Mouse (Mus musculus) midbrain, embryonic 14.5 days (tissue): Measurements from ENCODE around the gene Foxo3. TPM values are rescaled to one million over a fixed set of nuclear protein-coding genes. Genes with fewer than 3 reads are reported as not detected.

Source experiments
- ATAC-seq: fragments of 200-750 bp; cut with Nextera tagmentation; 2 replicates; pipeline ENCODE4 v1.8.0; 2017; ENCODE audit warnings: moderate number of reproducible peaks, moderate library complexity; ENCODE audit not compliant: low FRiP score, low TSS enrichment
- DNase-seq: peaks from one replicate; pipeline ENCODE4 v3.0.0-alpha.2; 2015
- H3K27ac ChIP-seq: fragments of 300-500 bp; sonication (generic); replicated peaks from 2 replicates; pipeline ENCODE4 v1.5.1; 2014; ENCODE audit warnings: mild to moderate bottlenecking, low read depth, low read length, moderate library complexity
- H3K27me3 ChIP-seq: fragments of 300-500 bp; sonication (generic); 2 replicates; pipeline ENCODE4 v1.6.1; 2014; ENCODE audit warnings: low read length, control low read depth, mixed read lengths; ENCODE audit not compliant: control insufficient read depth, insufficient read depth
- H3K36me3 ChIP-seq: fragments of 300-500 bp; sonication (generic); 2 replicates; pipeline ENCODE4 v1.6.1; 2014; ENCODE audit warnings: low read length, control low read depth; ENCODE audit not compliant: control insufficient read depth, insufficient read depth
- H3K4me1 ChIP-seq: fragments of 300-500 bp; sonication (generic); 2 replicates; pipeline ENCODE4 v1.6.1; 2014; ENCODE audit warnings: mild to moderate bottlenecking, antibody characterized with exemption, low read length, control low read depth; ENCODE audit not compliant: control insufficient read depth, insufficient read depth
- H3K4me2 ChIP-seq: fragments of 300-500 bp; sonication (generic); 2 replicates; pipeline ENCODE4 v1.6.1; 2014; ENCODE audit warnings: mild to moderate bottlenecking, low read length, moderate library complexity
- H3K4me3 ChIP-seq: fragments of 300-500 bp; sonication (generic); replicated peaks from 2 replicates; pipeline ENCODE4 v1.5.1; 2014; ENCODE audit warnings: low read depth, low read length
- H3K9ac ChIP-seq: fragments of 300-500 bp; sonication (generic); replicated peaks from 2 replicates; pipeline ENCODE4 v1.6.1; 2014; ENCODE audit warnings: mild to moderate bottlenecking, low read length, moderate library complexity
- H3K9me3 ChIP-seq: fragments of 300-500 bp; sonication (generic); 2 replicates; pipeline ENCODE4 v1.6.1; 2016; ENCODE audit warnings: low read length, control low read depth, mixed read lengths; ENCODE audit not compliant: control insufficient read depth
- WGBS: fragments of 180-500 bp; shearing (Covaris S2); extraction: QIAGEN DNeasy Blood & Tissue Kit; methylation state at CpG from one replicate; pipeline ENCODE4 v1.1.7; 2014; 5-methylcytosine and 5-hydroxymethylcytosine counted together
- polyA plus RNA-seq: library from polyadenylated mRNA; unstranded; fragments of >200 nt; fragmentation: Nextera tagmentation; extraction: Ambion mirVana; gene quantifications from 2 replicates; pipeline ENCODE4 v1.2.1, GENCODE M21; 2014

The Foxo3 gene
- polyA plus RNA-seq, 1 experiment from 2014 or later = 6.0 TPM

GRCm38 (mm10) chr10:42220418-42220952 lies 56.1 kb downstream of the Foxo3 start:
- Histone ChIP-seq H3K27me3 (no peaks in the 10 kb centered on the region), H3K4me2 (no peak overlapping the region), H3K27ac (no peak overlapping the region), H3K9ac (no peak overlapping the region), H3K4me1 (0 out of 2 replicates have a peak, but pooled peaks cover 3% of the 10 kb centered on the region), H3K36me3 (no peaks in the 10 kb centered on the region), H3K9me3 (no peaks in the 10 kb centered on the region), H3K4me3 (no peak overlapping the region)
- ATAC-seq (no peak), DNase-seq (no peak)
- 82% methylated on average over 5 of the region's 5 CpGs for WGBS

- DNase-seq = no peak
- H3K27me3 ChIP-seq = no peaks in the 10 kb centered on the region
- 95% methylated on average over 7 of the region's 7 CpGs for WGBS
- H3K27ac ChIP-seq = no peak overlapping the region
- H3K36me3 ChIP-seq = no peaks in the 10 kb centered on the region
- H3K4me1 ChIP-seq = no peaks in the 10 kb centered on the region; the same call in 1 of the 2 replicates
- no peaks in the 10 kb centered on the region for H3K9me3 ChIP-seq
- no peak overlapping the region for H3K4me2 ChIP-seq
- no peak overlapping the region for H3K9ac ChIP-seq
- H3K4me3 ChIP-seq = no peak overlapping the region
- ATAC-seq = no peak
Observed at GRCm38 (mm10) chr10:42211407-42211806, 65.1 kb downstream of the Foxo3 start.

DNA sequence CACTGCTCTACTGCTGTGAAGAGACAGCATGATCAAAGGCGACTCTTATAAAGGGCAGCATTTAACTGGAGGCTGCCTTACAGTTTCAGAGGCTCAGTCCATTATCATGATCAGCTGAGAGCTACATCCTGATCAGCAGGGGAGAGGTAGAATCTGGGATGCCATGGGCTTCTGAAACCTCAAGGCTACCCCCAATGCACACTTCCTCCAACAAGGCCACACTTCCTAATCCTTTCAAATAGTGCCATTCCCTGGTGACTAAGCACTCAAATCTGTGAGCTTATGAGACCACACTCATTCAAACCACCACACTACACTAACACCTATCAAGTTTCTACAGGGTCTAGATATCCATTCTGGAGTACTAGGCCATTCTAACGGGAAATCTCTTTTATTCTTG lies 65.9 kb downstream of the Foxo3 start:
- DNase-seq (no peak), ATAC-seq (no peak)
- 78% methylated on average over 2 of the region's 2 CpGs for WGBS
- no peak overlapping the region for H3K4me3 ChIP-seq
- H3K27me3 ChIP-seq = no peaks in the 10 kb centered on the region
- no peak overlapping the region for H3K27ac ChIP-seq
- H3K4me2 ChIP-seq = no peak overlapping the region
- H3K9me3 ChIP-seq = no peaks in the 10 kb centered on the region
- H3K9ac ChIP-seq = no peak overlapping the region
- H3K36me3 ChIP-seq = no peaks in the 10 kb centered on the region
- H3K4me1 ChIP-seq = no peaks in the 10 kb centered on the region; the same call in 1 of the 2 replicates

GRCm38 (mm10) chr10:42209809-42210208 lies 66.7 kb downstream of the Foxo3 start:
- ATAC-seq (no peak), DNase-seq (no peak)
- Histone ChIP-seq H3K9ac (no peak overlapping the region), H3K4me1 (no peaks in the 10 kb centered on the region; the same call in 1 of the 2 replicates), H3K36me3 (no peaks in the 10 kb centered on the region), H3K27me3 (no peaks in the 10 kb centered on the region), H3K9me3 (no peaks in the 10 kb centered on the region), H3K27ac (no peak overlapping the region), H3K4me2 (no peak overlapping the region), H3K4me3 (no peak overlapping the region)
- WGBS = 41% methylated on average over 6 of the region's 6 CpGs

- no peak overlapping the region for H3K9ac ChIP-seq
- H3K36me3 ChIP-seq = no peaks in the 10 kb centered on the region
- ATAC-seq (no peak), DNase-seq (no peak)
- no peaks in the 10 kb centered on the region; the same call in 1 of the 2 replicates for H3K4me1 ChIP-seq
- H3K4me2 ChIP-seq = no peak overlapping the region
- H3K27ac ChIP-seq = no peak overlapping the region
- H3K27me3 ChIP-seq = no peaks in the 10 kb centered on the region
- WGBS = 94% methylated on average over 12 of the region's 12 CpGs
- no peaks in the 10 kb centered on the region for H3K9me3 ChIP-seq
- no peak overlapping the region for H3K4me3 ChIP-seq
Observed at GRCm38 (mm10) chr10:42207612-42208011, 68.9 kb downstream of the Foxo3 start.

DNA sequence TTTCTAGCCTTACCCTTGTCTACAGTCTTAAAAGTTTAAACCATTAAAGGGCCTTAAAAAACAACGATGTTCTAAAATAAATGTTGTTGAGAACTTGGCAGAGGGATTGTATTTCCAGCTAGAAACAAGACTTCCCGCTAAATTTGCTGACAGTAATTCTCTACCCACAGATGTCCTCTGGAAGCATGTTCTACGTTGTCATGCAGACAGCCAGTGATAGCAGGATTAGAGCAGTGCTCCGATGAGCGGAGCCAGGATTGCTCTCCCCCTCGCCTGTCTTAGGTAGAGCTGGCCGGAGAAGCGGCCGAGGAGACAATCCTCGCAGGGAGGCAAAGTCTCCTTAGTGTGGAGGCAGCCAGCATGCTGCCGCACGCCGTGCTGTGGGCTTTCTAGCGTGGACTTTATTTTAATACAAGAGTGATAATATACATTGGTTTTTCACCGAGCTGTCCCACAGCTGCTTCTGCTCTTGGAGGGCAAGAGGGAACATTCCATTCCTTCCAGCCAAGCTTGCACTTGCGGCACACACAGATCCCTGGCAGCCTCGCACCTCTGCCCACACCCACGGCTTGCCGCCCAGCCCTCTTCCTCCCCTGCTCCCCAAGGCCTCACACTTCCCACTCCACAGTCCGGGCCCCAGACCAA lies 71.7 kb downstream of the Foxo3 start:
- ATAC-seq (no peak), DNase-seq (no peak)
- H3K27ac ChIP-seq = no peak overlapping the region
- H3K27me3 ChIP-seq = no peaks in the 10 kb centered on the region
- 89% methylated on average over 20 of the region's 20 CpGs for WGBS
- H3K9me3 ChIP-seq = no peaks in the 10 kb centered on the region
- no peak overlapping the region for H3K4me3 ChIP-seq
- H3K9ac ChIP-seq = no peak overlapping the region
- H3K36me3 ChIP-seq = no peaks in the 10 kb centered on the region
- no peaks in the 10 kb centered on the region; the same call in 1 of the 2 replicates for H3K4me1 ChIP-seq
- no peak overlapping the region for H3K4me2 ChIP-seq

- no peak overlapping the region for H3K27ac ChIP-seq
- DNase-seq (no peak), ATAC-seq (no peak)
- H3K4me3 ChIP-seq = no peak overlapping the region
- no peaks in the 10 kb centered on the region for H3K27me3 ChIP-seq
- no peaks in the 10 kb centered on the region for H3K36me3 ChIP-seq
- no peaks in the 10 kb centered on the region for H3K9me3 ChIP-seq
- 80% methylated on average over 18 of the region's 18 CpGs for WGBS
- H3K4me1 ChIP-seq = peaks cover 8% of the 10 kb centered on the region; the same call in 1 of the 2 replicates
- no peak overlapping the region for H3K9ac ChIP-seq
- H3K4me2 ChIP-seq = no peak overlapping the region
Observed at GRCm38 (mm10) chr10:42203321-42204155, 73.0 kb downstream of the Foxo3 start.

DNA sequence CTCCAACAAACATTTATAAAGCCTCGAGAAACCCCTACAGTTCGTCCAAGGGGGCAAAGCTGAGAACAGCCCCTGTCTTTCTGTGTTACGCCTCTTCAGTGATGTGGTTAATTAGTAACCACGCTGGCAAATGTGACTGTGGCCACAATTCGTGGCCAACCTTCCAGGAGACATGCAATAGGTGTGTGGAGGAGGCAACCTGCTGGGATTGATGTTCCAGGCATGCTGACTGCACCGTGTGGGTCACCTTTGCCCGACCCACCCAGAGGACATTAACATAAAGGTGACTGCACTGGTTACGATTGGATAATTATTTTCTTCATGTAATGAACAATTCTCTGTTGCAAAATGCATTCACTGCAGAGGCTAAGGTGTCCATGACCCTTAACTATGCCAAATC lies 74.0 kb downstream of the Foxo3 start:
- H3K27me3 ChIP-seq = no peaks in the 10 kb centered on the region
- H3K4me3 ChIP-seq = no peak overlapping the region
- H3K4me1 ChIP-seq = peaks cover 8% of the 10 kb centered on the region; the same call in 1 of the 2 replicates
- no peak overlapping the region for H3K27ac ChIP-seq
- 0 out of 2 replicates have a peak, but pooled peaks cover under 1% of the 10 kb centered on the region for H3K36me3 ChIP-seq
- no peak overlapping the region for H3K4me2 ChIP-seq
- H3K9ac ChIP-seq = no peak overlapping the region
- ATAC-seq (no peak), DNase-seq (no peak)
- 88% methylated on average over 8 of the region's 8 CpGs for WGBS
- peaks cover under 1% of the 10 kb centered on the region for H3K9me3 ChIP-seq
